Mouse (Mus musculus): Measurements from ENCODE around the gene Irak3. TPM values are rescaled to one million over a fixed set of nuclear protein-coding genes. Genes with fewer than 3 reads are reported as not detected.

The Irak3 gene
- polyA plus RNA-seq, 1 experiment, result 0.62 TPM

DNA sequence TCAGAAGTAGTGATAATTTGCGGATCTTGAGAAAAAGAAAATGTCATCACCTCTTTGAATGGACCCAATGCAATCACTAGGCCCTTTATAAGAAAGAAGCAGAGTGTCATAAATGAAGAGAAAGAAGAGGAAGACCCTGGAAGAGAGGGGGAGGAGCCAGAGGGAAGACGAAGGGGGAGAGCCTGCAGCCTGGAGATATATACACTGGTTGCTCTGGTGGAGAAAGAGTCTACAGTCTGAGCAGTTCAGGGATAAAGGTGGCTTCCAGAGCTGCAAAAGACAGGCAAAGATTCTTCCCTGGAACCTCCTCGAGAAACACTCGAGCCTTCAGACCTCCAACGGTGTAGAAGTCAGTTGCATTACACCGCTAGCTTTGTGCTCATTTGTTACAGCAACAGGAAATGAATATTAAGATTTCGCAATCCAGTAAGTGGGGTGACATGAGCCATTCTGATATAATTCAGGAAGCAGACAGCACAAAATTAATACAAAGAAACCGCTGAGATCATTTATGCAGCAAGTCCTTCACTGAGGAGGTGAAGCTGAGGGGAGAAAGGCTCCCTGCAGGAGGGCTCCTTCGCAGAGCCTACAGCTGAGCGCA, 60.9 kb downstream of the Irak3 start:
- Histone ChIP-seq H3K27me3 (ENCODE audit: control insufficient read depth, insufficient read depth, low read length) (no peaks in the 10 kb centered on the region), H3K27ac (ENCODE audit: insufficient read depth, low read length) (no peak overlapping the region), H3K4me3 (replicated peaks; ENCODE audit: insufficient read depth, low read depth, low read length) (no peak overlapping the region), H3K4me1 (ENCODE audit: control insufficient read depth, insufficient read depth, low read length) (no peaks in the 10 kb centered on the region)
- 37% methylated on average over 10 of the region's 10 CpGs for WGBS
- TF ChIP-seq POLR2A (IDR thresholded peaks at IDR 0.05; ENCODE audit: borderline replicate concordance, insufficient read depth, low read length) (no peak), CTCF (IDR thresholded peaks at IDR 0.05; ENCODE audit: borderline replicate concordance, insufficient read depth, low read depth, low read length) (no peak)
- no peak for DNase-seq

DNA sequence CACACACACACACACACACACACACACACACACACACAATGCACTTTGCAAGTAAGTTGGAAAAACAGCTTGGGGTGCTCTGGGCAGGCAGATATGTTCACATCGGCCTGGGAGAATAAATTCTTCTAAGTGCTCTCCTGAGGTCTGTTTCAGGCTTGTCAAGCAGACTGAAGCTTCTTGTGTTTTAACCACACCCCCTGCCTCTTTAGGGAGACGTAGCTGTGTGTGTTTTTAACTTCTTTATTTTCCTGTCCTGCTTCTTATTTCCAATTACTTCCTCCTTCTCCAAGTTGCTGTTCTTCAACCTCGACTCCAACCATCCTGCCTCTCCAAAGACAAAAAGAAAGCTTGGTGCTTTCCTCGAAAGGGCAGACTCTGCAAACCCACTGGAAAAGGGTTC, 61.7 kb downstream of the Irak3 start:
- DNase-seq, result no peak
- TF ChIP-seq CTCF (IDR thresholded peaks at IDR 0.05; ENCODE audit: borderline replicate concordance, insufficient read depth, low read depth, low read length) (no peak), POLR2A (IDR thresholded peaks at IDR 0.05; ENCODE audit: borderline replicate concordance, insufficient read depth, low read length) (no peak)
- WGBS, result 73% methylated on average over 4 of the region's 4 CpGs
- H3K27me3 ChIP-seq (ENCODE audit: control insufficient read depth, insufficient read depth, low read length), result no peaks in the 10 kb centered on the region
- no peak overlapping the region for H3K27ac ChIP-seq (ENCODE audit: insufficient read depth, low read length)
- no peak overlapping the region for H3K4me3 ChIP-seq (replicated peaks; ENCODE audit: insufficient read depth, low read depth, low read length)
- no peaks in the 10 kb centered on the region for H3K4me1 ChIP-seq (ENCODE audit: control insufficient read depth, insufficient read depth, low read length)

DNA sequence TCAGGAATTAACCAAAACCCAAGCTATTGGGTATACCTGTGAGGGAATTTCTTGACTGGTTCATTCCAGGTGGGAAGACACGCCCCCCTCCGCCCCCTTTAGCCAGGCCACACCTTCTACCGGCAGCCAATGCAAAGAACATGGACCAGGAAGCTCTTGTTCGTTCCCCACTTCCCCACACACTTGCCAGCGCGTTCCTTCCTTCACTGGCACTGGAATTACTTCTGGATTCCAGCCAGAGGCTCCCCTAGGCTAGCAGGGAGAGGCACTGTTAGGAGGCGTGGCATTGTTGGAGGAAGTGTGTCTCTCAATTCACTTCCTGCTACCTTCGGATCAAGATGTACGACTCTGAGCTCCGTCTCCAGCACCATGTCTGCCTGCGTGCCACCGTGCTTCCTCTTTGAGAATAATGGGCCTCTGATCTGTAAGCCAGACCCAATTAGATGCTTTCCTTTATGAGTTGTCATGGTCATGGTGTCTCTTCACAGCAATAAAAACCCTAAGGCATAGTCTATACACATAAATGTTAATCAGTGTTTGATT, 65.8 kb downstream of the Irak3 start:
- no peaks in the 10 kb centered on the region for H3K4me1 ChIP-seq (ENCODE audit: control insufficient read depth, insufficient read depth, low read length)
- WGBS, result 71% methylated on average over 12 of the region's 12 CpGs
- H3K4me3 ChIP-seq (replicated peaks; ENCODE audit: insufficient read depth, low read depth, low read length), result no peak overlapping the region
- TF ChIP-seq CTCF (IDR thresholded peaks at IDR 0.05; ENCODE audit: borderline replicate concordance, insufficient read depth, low read depth, low read length), result no peak
- no peak for TF ChIP-seq POLR2A (IDR thresholded peaks at IDR 0.05; ENCODE audit: borderline replicate concordance, insufficient read depth, low read length)
- no peak for DNase-seq
- no peaks in the 10 kb centered on the region for H3K27me3 ChIP-seq (ENCODE audit: control insufficient read depth, insufficient read depth, low read length)
- H3K27ac ChIP-seq (ENCODE audit: insufficient read depth, low read length), result no peak overlapping the region

DNA sequence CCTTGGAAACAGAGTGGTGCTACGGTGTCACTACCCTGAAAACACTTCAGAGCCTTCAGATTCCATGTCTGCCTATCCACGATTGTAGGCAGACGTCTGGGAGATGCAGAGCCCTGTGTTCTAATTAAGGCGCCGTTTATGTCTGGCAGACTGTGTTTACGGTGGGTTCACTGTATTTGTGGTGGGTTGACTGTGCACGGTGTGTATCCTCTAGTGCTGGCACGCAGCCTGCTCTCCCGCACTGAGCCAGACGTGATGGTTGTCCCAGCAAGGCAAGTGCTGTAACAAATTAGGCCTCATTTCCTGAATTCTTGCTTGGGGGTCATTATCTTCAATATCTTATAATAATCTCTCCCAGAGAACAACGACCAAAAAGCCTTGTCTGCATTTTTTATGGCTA, 68.2 kb downstream of the Irak3 start:
- H3K27me3 ChIP-seq (ENCODE audit: control insufficient read depth, insufficient read depth, low read length), result no peaks in the 10 kb centered on the region
- no peaks in the 10 kb centered on the region for H3K4me1 ChIP-seq (ENCODE audit: control insufficient read depth, insufficient read depth, low read length)
- H3K27ac ChIP-seq (ENCODE audit: insufficient read depth, low read length), result no peak overlapping the region
- DNase-seq, result no peak
- 31% methylated on average over 11 of the region's 11 CpGs for WGBS
- TF ChIP-seq POLR2A (IDR thresholded peaks at IDR 0.05; ENCODE audit: borderline replicate concordance, insufficient read depth, low read length) (no peak), CTCF (IDR thresholded peaks at IDR 0.05; ENCODE audit: borderline replicate concordance, insufficient read depth, low read depth, low read length) (no peak)
- no peak overlapping the region for H3K4me3 ChIP-seq (replicated peaks; ENCODE audit: insufficient read depth, low read depth, low read length)

DNA sequence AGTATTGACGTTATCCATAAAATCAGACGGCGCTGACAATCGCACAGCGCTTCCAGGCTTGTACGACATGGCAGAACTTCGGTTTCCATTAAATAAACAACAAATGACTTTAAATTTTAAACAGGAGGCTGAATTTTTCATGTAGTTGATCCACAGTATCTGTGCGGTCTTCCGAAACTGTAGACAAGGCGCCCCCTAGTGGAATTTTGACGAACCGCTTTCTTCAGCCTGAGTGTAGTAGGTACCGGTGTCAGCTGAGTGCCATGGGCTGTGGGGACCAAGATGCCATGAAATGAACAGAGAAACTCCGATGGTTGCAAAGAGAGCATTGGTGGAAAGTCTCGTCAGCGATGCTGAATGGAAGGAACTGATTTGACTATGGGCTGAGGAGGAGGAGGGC, 71.3 kb downstream of the Irak3 start:
- 64% methylated on average over 16 of the region's 16 CpGs for WGBS
- H3K4me1 ChIP-seq (ENCODE audit: control insufficient read depth, insufficient read depth, low read length), result no peaks in the 10 kb centered on the region
- no peak for DNase-seq
- H3K27me3 ChIP-seq (ENCODE audit: control insufficient read depth, insufficient read depth, low read length), result no peaks in the 10 kb centered on the region
- no peak overlapping the region for H3K4me3 ChIP-seq (replicated peaks; ENCODE audit: insufficient read depth, low read depth, low read length)
- TF ChIP-seq POLR2A (IDR thresholded peaks at IDR 0.05; ENCODE audit: borderline replicate concordance, insufficient read depth, low read length) (no peak), CTCF (IDR thresholded peaks at IDR 0.05; ENCODE audit: borderline replicate concordance, insufficient read depth, low read depth, low read length) (peak; percentile 36; the same call in 1 of the 2 replicates)
- H3K27ac ChIP-seq (ENCODE audit: insufficient read depth, low read length), result no peak overlapping the region

DNA sequence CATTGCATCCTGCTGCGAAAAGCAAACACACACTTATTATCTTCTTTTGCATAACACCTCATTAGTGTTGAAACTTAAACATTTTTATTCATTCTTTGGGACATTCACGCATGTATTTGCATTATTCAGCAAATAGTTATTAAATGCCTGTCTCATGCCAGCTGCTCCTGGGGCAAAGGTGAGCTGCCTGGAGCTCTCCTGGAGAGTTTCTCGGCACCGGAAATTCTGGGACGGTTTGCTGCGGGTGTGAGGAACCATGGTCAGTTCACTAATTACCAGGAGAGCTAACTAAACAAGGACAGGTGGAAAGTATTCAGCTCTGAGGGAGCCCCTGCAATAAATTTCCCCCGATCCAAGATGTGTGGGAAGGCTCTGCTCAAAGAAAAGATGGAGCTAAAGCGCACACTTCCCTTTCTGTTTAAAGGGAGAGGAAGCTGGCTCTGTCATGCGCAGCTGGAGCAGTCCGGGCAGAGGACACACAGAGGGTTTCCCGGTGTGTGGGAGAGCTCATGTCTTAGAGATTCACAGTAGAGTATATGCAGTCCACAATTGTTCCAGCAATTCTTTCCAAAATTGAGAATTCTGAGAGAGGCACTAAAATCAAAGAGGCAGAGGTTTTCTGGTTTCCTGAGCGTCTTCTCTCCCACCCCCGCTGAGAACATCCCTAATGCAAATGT, 73.2 kb downstream of the Irak3 start:
- Histone ChIP-seq H3K27ac (ENCODE audit: insufficient read depth, low read length) (no peak overlapping the region), H3K27me3 (ENCODE audit: control insufficient read depth, insufficient read depth, low read length) (no peaks in the 10 kb centered on the region), H3K4me3 (replicated peaks; ENCODE audit: insufficient read depth, low read depth, low read length) (no peak overlapping the region), H3K4me1 (ENCODE audit: control insufficient read depth, insufficient read depth, low read length) (no peaks in the 10 kb centered on the region)
- TF ChIP-seq CTCF (IDR thresholded peaks at IDR 0.05; ENCODE audit: borderline replicate concordance, insufficient read depth, low read depth, low read length) (no peak), POLR2A (IDR thresholded peaks at IDR 0.05; ENCODE audit: borderline replicate concordance, insufficient read depth, low read length) (no peak)
- 45% methylated on average over 13 of the region's 13 CpGs for WGBS
- no peak for DNase-seq

DNA sequence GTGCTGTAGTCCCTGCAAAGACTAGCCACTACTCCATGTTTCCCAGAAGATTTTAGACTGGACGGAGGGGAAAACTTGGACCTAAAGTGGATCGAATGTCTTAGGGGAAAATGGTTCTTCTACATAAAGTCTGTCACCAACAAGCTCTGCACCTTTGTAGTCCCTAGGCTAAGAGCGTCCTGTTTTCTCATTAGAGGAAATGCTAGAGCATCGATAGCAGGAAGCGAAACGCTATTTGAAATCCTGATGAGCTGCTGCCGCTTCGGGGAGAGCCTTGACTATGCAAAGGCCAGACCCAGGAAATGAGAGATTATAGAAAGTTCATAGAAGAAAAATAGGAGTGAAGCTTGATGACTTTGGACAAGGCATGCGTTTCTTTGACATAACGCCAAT, 76.5 kb downstream of the Irak3 start:
- no peak for DNase-seq
- no peak for TF ChIP-seq POLR2A (IDR thresholded peaks at IDR 0.05; ENCODE audit: borderline replicate concordance, insufficient read depth, low read length)
- no peak for TF ChIP-seq CTCF (IDR thresholded peaks at IDR 0.05; ENCODE audit: borderline replicate concordance, insufficient read depth, low read depth, low read length)
- Histone ChIP-seq H3K4me3 (replicated peaks; ENCODE audit: insufficient read depth, low read depth, low read length) (no peak overlapping the region), H3K27ac (ENCODE audit: insufficient read depth, low read length) (no peak overlapping the region), H3K4me1 (ENCODE audit: control insufficient read depth, insufficient read depth, low read length) (no peaks in the 10 kb centered on the region), H3K27me3 (ENCODE audit: control insufficient read depth, insufficient read depth, low read length) (no peaks in the 10 kb centered on the region)
- 81% methylated on average over 10 of the region's 10 CpGs for WGBS
